Mouse (Mus musculus): Measurements from ENCODE around the gene Pfkl.
A peak's percentile ranks its signal among the peaks of the same experiment; 100 is the strongest.
"Not testable (repeated sequence)": the region's sequence is repeated elsewhere in the genome, so short reads cannot be mapped to it uniquely, and the experiment has no call there.

Gene Pfkl

DNA sequence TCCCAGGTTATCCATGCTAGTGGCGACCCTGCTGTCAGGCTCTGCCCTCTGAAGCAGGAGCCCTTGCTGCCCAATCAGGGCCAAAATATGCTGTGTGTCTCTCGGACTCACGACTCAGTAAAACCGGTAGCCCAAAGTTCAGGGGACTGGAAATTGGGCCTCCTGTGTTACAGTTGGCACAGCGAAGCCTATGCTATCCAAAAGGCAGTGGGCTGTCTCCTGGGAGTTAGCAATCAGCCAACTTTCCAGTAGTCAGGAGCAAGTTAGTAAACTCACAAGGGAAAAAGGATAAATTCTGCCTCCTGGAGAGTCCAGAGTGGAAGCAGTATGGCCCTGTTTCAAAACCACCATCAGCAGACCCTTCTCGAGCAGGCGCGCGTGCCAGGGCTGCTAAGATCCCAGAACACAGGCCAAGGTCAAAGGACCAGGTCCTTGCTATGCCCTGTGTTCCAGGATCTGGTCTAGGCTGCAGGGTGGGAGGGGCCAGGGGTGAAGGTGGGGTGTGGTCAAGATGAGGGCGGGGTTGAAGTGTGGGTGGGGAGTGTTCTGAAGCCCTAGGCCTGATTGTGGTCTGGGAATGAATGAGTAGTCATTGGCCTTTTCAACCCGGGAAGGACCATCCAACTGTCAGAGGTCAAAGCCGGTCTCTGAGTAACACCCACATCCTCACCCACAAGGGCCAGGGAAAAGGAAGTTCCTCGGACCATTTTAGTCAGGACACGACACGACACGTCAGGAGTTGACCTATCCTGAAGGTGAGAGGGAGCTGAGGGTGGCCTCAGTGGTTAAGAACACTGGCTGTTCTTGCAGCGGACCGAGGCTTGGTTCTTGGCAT, 3.0 kb upstream of the Pfkl start:
- no peak for DNase-seq (ENCODE audit: extremely low spot score, low read depth, low spot score)

DNA sequence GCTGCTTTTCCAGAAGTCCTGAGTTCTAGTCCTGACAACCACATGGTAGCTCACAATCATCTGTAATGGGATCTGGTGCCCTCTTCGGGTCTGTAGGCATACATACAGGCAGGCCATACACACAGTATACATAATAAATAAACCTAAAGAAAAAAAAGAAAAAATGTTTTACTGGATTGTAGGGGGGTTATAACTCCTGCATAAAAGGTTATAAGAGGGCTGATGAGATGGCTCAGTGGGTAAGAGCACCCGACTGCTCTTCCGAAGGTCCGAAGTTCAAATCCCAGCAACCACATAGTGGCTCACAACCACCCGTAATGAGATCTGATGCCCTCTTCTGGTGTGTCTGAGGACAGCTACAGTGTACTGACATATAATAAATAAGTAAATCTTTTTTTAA, 1.2 kb upstream of the Pfkl start:
- not testable (repeated sequence) for DNase-seq (ENCODE audit: extremely low spot score, low read depth, low spot score)

DNA sequence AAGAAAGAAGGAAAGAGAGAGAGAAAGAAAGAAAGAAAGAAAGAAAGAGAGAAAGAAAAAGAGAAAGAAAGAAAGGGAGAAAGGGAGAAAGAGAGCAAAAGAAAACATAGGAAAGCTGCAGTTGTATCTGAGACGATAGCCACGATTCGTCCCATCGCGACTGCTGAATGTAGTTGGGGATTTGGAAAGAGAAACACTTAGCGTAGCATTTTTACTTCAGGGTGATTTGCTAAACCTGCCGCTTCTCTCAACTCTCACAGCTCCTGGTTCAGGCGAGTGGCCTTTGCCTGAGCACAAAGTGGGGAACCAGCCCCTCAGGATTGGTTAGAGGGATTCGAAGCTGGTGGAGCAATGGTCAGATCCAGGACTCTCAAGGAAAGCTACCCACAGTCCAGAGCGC, 452 bp upstream of the Pfkl start:
- peak; percentile 6 for DNase-seq (ENCODE audit: extremely low spot score, low read depth, low spot score)

DNA sequence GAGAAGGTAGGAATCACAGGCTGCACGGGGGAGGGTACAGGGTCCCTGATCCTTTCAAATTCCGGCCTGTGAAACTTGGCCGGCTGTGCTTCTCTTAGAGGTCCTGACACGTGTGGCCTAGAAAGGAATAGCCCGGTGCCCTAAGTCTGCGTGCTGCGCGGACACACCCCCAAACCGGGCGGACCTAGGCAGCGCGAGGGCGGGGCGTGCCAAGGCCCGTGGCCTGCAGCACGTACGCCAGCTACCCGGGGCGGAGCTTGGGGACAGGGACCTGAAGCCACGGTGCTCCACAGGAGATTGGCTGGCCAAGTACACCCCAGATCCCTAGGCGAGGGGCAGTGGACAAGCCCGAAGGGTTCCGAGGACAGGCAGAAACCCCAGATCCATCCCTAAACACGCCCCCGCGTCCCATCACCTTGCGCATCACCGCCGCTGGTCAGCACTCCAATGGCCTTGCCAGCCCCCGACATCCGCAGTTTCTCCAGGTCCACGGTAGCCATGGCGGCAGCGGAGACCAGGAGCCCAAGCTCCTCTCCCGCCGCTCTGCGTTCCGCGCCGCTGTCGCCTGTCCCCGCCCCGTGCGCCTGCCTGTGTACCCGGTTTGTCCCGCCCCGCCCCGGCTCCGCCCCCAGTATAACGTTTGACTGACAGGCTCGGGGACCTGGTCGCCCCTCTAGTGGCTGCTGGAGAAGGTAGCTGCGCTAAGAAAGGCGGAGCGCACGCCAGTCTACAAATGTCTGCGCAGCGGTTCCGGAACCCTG, 519 bp downstream of the Pfkl start:
- peak; percentile 64 for DNase-seq (ENCODE audit: extremely low spot score, low read depth, low spot score)

DNA sequence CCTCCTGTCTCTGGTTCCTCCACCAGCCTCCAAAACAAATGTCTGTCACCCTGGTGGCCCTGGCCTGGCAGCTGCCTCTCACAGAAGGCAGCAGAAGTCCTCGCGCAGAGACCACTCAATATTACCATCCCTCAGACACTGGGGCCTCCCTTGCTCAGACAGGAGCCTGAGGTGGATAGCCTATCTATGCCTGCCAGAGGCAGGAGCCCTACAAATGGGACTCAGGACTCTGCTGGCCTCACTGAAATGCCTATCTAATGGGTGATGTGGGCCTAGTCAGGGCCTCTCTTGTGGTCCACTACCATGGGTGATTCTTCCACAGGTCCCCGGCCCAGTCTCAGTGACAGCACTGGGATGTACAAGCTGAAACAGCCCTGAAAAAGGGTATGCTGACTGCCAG, 1.7 kb downstream of the Pfkl start:
- DNase-seq (ENCODE audit: extremely low spot score, low read depth, low spot score) = no peak

DNA sequence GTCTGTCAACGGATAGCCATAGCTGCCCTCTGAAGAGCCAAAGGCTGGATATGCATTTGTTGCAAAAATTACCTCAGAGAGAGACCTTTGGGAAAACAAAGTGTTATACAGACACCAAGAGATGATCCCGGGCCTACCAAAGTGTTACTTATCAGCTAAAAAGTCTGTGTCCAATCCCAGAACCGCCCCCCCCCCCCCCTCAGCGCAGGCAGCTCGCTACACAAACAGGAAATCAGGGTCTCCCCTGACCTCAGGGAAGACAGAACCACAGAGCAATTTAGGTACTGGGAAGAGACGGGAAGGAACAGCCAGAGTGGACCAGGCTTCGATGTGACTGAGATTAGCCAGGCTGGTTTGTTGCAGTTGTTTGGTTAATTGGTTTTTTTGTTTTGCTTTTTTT, 2.7 kb downstream of the Pfkl start:
- no peak for DNase-seq (ENCODE audit: extremely low spot score, low read depth, low spot score)

DNA sequence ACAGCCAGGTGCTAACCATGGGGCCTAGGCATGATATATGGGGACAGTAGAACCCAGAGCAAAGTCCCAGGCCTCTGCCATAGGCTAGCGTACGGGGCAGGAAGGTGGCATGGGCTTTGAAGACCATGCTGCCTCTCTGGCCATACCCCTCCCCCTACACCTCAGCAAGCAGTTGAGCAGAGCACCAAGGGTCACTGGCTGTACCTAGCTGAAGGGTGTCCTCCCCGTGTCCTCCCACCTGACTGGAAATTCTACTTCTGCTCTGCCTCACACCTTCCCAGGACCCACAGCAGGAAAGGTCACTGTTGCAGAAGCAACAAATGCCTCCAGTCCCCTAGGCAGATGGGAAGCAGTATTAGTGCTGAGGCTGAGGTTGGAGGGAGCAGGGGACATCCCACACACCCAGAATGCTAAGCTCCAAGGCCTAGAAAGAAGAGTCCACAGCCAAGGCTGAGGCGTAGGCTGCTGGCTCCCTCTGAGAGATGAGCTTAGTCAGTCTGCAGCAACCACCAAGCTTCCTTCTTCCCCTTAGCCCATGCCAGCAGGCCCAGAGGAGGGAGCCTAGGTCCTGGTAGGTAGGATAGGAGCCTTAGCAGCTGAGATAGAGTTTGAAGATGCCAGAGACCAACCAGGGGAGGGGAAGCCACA, 4.0 kb downstream of the Pfkl start:
- DNase-seq (ENCODE audit: extremely low spot score, low read depth, low spot score) = no peak

DNA sequence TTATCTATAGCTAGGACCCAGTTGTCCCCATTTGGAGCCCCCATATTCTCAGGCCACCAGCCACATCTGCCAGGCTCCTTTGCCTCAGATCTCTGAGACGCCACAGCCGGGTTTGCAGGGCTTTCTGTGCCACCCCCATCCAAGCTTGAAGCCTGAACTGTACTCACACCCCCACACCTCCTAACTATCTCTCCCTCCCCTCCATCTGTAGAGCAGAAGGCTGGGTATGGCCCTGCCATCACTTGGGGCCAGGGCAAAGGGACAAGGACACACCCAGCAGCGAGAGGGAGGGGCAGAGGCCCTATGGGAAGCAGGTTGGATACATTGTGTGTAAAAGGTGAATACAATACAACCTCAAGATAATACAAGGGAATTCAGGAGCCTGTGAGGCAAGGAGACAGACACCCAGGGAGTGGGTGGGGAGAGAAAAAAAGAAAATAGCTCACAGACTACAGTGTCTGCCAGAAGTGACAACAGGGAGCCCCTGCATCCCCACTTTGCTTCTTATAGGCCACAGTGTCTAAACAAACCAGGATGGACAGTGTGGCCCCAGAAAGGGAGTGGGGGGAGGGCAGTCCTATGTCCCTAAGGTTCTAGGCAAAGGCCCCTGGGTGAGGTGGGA, 5.3 kb downstream of the Pfkl start:
- no peak for DNase-seq (ENCODE audit: extremely low spot score, low read depth, low spot score)

DNA sequence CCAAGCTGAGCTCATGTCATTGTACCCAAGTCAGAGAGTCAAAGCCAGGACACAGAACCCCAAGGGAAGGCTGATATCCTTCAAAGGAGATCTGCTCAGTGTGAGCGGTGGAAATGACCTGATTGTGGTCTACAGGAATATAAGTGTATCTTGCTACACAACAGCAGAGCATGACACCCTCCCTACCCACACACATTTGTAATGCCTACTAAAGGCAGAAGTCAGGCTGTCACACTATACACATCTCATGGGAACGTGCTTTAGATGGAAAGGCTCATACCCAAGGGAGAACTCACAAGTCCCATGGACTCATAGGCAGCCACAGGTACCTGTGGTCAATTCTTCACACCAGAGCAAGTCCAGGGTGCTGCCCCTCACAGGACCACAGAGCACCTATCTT, 7.6 kb downstream of the Pfkl start:
- DNase-seq (ENCODE audit: extremely low spot score, low read depth, low spot score) = no peak

DNA sequence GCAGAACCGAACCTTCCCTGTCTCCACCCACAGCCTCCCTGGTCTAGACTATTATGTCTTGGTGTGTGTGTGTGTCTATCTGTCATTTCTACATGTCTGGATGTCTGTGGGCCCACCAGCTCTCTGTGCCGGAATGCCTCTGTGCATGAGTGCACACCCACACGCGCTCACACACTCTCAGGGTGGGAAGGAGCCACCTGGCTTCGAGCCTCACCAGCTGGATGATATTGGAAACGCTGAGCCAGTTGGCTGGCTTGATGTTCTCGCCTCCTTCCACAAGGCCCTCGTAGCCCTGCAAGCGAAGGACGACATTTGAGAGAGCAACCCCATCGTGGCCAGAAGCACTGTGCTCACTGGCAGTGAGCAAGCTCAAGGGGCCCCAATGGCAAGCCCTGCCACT, 8.1 kb downstream of the Pfkl start:
- DNase-seq (ENCODE audit: extremely low spot score, low read depth, low spot score) = no peak

DNA sequence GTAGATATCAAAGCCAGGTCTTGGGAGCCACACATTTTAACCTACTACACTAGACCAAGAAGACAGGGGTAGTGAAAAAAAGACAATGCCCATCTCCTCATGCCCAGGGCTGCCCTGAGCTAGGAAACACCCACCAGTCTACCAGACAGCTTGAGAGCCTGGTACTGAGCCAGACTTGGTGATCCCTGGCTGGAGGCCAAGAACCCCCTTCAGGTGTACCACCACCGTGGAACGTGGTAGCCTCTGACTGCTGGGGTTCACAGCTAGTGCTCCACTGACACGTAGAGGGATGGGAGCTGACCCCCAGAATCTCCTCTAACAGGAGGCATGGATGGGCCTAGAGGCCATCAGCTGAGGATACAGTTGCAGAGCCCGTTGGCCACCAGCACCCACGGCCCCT, 9.7 kb downstream of the Pfkl start:
- no peak for DNase-seq (ENCODE audit: extremely low spot score, low read depth, low spot score)

DNA sequence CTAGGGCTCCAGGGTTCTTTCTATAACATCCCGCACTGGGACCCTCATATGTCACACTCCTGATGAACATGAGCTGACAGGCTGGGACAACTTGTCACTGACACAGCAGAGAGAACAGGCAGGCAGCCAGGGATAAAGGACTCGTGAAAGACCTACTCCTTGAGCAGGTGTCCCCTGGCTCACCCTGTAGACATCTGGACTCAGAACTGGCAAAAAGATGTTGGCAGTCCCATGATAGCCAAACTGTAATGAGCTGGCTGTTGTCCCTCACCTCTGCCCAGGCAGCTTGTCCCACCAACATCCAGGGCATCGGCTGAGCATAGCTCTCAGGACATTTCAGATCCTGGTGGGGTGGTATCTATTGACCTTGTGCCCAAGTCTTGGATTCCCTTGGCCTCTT, 14.2 kb downstream of the Pfkl start:
- DNase-seq (ENCODE audit: extremely low spot score, low read depth, low spot score) = no peak

DNA sequence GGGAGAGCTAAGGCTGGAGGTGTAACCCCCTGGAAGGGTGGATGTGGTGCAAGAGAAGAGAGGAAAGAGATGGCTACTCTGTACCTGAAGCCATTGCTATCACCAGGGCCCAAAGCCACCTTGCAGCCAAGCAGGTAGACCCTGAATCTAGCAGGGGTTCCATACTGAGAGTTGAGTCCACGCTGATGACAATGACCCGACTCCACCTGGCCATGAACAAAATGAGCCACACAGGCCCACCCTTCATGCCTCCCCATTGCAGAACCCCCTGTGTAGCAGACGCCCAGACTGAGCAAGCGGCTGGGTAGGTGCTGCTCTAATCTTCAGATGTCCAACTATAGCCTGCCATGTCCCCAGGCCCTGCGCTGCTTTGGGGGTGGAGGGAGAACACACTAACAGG, 24.1 kb downstream of the Pfkl start:
- no peak for DNase-seq (ENCODE audit: extremely low spot score, low read depth, low spot score)

DNA sequence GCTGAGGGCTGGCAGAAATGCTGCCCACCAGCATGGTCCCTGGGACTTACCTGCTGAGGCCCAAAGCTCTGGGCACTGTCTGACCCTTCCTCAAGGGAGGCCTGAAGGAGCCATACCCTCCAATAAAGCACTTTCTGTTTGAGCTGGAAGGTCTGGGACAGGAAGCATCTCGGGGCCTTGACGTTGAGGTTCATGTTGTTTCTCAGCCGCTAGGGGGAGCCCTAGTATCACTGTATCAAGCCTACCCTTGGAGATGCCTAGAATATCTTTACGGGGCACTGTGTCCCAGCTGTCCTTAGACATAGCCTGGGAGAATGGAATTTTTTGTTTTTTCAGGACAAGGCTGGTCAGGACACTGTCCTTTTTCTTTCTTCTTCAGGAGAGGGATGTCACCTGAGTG, 25.2 kb downstream of the Pfkl start:
- DNase-seq (ENCODE audit: extremely low spot score, low read depth, low spot score) = peak; percentile 63

DNA sequence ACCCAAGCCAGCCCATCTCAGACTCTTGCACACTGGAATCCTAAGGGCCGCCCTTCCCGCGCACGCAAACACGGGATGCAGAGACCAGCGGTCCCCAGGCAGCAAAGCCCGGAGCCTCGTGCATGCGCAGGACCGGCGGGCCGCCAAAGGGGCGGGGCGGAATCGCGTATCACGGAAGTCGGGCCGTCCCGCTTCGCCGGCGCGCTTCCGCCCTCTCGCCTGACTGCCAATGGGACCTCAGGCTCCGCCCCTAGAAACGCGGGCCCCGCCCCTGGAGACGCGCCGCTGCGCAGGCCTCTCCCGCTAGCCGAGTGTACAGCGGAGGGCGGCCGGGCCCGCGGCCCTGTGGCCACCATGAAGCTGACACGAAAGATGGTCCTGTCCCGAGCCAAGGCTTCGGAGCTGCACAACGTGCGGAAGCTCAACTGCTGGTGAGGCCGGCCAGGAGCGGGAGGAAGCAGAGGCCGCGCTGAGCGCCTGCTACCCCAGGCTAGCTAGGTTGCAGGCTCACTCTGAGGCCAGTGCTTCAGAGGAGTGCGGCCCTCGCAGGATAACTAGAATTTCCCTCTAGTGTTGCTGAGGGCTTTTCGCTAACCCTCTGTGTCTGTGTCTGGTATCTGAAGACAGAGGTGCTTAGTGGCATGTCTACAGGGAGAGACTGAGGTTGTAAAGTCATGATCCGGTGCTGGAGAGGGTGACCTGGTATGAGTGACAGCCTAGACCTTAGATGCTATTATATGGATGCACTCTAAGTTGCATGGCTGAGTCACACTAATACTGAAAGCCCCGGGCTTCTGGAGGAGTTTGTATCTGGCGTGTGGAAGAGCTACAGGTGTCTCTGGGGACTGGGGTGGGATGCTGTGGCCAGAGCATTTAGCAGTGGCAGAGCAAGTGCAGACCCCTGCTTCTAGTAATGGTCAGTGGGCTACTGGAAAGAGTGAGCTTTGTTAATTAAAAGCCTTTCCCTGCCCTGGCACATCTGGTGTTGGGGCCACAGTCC, 31.2 kb downstream of the Pfkl start, which contains the start of gene 1810043G02Rik:
TSS of gene 1810043G02Rik (plus strand) at position 174 of the 1,000 bp plus-strand sequence.
- DNase-seq (ENCODE audit: extremely low spot score, low read depth, low spot score) = peak; percentile 86

DNA sequence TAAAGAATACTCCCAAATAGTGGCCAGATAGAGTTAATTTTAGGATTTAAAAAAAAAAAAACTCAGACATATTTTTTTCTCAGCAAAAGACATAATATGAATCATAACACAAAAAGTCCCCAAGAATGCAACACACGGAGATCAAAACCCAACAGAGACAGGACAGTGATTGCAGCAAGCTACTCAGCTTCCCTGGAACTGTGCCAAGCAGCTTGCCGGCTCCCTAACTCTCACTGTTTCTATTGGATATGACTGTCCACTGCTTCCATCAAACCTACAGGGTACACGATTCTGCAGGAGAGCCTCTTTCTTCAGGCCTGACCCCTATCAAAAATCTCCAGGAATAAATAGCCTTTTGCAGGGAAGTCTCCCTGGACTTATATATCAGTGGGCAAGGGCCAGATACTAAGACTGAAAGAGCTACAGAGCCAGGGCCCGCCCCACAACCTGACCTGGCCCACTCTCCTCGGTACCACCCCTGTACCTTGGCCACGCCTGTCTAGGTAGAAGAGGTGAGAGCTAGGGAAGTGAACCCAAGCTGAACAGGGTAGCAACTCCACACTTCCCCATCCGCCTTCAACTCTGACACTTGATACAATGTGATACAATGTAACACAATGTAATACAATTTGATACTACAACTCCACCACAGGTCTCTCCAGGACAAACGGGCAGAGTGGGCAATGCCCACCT, 33.3 kb downstream of the Pfkl start:
- DNase-seq (ENCODE audit: extremely low spot score, low read depth, low spot score) = no peak

DNA sequence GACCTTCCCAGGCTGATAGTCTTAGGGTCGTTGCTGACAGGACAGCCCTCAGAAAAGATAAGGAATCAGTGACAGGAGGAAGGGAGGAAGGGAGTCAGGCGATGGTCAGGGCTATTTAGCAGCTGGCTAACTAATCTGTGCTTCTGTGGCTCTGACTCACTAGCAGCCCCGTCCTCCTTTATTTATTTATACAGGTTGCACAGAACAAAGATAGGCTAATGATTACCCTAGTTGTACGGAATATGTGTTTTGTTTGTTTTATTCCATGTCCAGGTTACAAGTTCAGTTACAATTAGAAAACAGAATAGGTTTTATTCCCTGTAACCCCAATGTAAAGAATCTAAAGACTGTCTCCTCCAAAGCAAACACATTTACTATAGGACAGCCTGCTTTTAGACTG, 34.2 kb downstream of the Pfkl start:
- no peak for DNase-seq (ENCODE audit: extremely low spot score, low read depth, low spot score)

DNA sequence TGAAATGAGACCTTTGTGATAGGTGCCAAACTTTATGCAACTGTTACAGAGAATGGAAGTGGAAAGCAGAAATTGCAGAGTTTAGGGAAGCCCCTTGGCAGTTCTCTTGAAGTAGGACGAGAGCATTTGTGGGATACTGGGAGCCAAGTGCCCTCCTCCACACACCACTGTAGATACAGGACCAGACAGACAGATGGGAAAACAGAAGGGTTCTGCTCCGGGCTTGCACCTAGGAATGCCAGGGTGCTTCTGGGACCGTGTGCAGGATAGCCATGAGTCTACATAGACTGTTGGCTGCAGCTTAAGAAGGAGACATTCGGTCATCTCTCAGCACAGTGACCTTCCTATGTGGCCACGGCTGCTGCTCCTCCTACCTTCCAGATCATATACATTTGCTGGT, 35.1 kb downstream of the Pfkl start:
- no peak for DNase-seq (ENCODE audit: extremely low spot score, low read depth, low spot score)

DNA sequence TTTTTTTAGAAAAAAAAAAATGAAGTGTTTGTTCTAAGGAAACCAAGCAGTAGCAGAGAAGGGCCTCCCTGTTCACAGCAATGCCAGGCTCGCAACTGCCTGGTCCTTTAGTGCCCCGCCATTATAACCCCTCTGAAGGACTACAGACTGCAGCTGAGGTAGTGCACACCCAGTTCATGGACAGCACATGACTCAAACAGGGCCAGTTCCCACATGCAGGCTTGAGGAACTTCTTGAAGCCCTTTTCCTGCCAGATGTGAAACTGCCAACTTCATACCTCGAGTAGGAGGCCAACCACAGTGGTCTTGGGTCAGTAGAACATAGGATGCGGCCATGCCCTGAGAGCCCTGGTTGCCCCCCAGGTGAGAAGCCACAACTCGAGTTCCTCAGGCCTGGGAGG, 35.6 kb downstream of the Pfkl start:
- no peak for DNase-seq (ENCODE audit: extremely low spot score, low read depth, low spot score)

Measured in hindlimb bud, embryonic 11.5 days (tissue).